Mouse (Mus musculus): ENCODE data around the gene Pold3. TPM values are rescaled to one million over a fixed set of nuclear protein-coding genes. Genes with fewer than 3 reads are reported as not detected.

Pold3 gene
- 139 and 140 TPM in 2 replicates for polyA plus RNA-seq (2016; fragmentation: Nextera tagmentation; extraction: Ambion mirVana)

DNA sequence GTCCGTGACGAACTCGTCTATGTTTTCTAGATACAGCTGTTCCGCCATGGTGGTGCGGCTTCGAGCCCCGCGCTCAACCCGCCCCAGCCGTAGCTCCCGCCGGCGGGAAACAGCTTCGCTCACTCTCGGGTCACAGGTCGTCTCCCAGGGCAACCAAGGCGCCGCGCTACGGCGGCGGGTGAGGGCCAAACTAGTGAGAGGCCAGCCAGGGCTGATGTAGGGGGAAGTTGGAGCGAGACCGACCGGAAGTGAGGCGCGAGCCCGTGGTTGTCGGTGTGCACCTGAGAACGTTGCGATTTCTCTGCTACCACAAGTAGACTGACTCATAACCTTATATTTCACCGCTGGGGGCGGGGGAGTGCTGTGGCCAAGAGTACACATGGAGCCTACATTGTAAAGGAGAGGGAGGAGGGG, at the start of gene Pold3:
Pold3 (minus strand) TSS at position 190 of the 414 bp plus-strand sequence.
- Histone ChIP-seq H3K36me3 (replicated peaks) (peaks cover 36% of the 10 kb centered on the region), H3K9me3 (0 out of 2 replicates have a peak, but pooled peaks cover 4% of the 10 kb centered on the region), H3K27ac (peak within 1 kb of the TSS; percentile 97), H3K4me1 (peaks cover 44% of the 10 kb centered on the region), H3K27me3 (ENCODE audit: poor library complexity, severe bottlenecking) (no peaks in the 10 kb centered on the region), H3K4me3 (peak within 1 kb of the TSS; percentile 92)
- peak; percentile 100 for DNase-seq (ENCODE audit: extremely low spot score, low spot score)
- WGBS = under 1% methylated on average over 33 of the region's 33 CpGs

DNA sequence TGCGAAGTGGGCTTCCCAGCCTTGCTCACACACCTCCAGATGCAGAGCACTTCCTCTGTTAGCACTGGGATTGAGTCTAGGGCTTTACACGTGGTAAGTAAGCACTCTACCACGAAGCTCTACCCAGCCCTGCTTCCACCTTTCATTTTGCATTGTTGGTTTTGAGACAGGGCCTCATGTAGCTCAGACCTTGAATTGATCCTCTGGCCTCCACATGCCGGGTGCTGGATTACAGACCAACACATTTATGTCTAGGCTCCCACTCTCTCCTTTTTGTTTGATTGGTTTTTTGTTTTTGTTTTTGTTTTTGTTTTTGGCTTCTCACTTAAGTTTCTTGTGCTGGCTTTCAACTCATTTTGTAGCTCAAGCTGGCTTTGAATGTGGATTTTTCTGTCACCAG, 49.4 kb upstream of the Pold3 start:
- H3K4me3 ChIP-seq = no peak overlapping the region
- WGBS = 70% methylated on average over 4 of the region's 4 CpGs
- H3K4me1 ChIP-seq = no peaks in the 10 kb centered on the region
- no peak overlapping the region for H3K27ac ChIP-seq
- no peak for DNase-seq (ENCODE audit: extremely low spot score, low spot score)
- no peaks in the 10 kb centered on the region for H3K9me3 ChIP-seq
- no peaks in the 10 kb centered on the region for H3K27me3 ChIP-seq (ENCODE audit: poor library complexity, severe bottlenecking)
- H3K36me3 ChIP-seq (replicated peaks) = no peaks in the 10 kb centered on the region

DNA sequence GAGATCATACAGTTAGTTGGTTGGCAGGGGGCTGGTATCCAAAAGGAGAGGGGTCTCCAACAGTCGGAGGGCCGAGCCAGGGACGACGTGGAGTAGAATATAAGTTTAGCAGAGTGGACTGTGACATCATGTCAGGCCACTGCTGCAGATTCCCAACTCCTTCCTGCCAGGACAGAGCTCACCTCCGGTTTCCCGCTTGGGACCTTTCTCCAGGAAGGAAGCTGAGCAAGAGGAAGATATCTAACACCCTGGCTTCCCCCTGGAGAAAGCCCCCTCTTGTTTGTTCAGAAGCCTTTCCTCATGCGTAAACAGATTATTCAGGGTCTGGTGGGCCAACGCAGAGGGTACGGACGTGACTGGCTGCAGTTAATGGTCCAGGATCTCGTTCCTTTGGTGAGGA, 47.3 kb upstream of the Pold3 start:
- Histone ChIP-seq H3K27ac (no peak overlapping the region), H3K9me3 (no peaks in the 10 kb centered on the region), H3K27me3 (ENCODE audit: poor library complexity, severe bottlenecking) (no peaks in the 10 kb centered on the region), H3K36me3 (replicated peaks) (no peaks in the 10 kb centered on the region), H3K4me3 (no peak overlapping the region), H3K4me1 (no peaks in the 10 kb centered on the region)
- DNase-seq (ENCODE audit: extremely low spot score, low spot score) = no peak
- WGBS = 80% methylated on average over 11 of the region's 11 CpGs

DNA sequence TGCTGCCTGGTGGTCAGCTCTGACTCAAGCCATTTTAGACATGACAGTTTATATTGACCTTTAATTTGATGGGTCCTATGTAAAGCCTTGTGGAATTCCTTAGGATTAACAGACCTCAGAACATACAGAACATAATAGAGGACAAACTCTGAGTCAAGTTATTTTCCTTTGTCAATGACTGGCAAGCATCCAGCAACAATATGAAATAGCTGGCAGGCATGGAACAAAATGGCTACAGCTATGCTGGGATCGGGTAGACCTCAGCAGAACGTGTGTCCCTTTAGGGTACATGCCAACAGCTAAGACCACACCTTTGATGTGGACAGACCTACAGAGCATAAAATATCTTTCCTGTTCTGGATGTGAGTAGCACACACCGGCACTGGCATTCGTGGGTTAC, 42.1 kb upstream of the Pold3 start:
- Histone ChIP-seq H3K4me3 (no peak overlapping the region), H3K36me3 (replicated peaks) (peaks cover 4% of the 10 kb centered on the region; the same call in 1 of the 2 replicates), H3K27me3 (ENCODE audit: poor library complexity, severe bottlenecking) (peaks cover 2% of the 10 kb centered on the region; the same call in 1 of the 2 replicates), H3K9me3 (no peaks in the 10 kb centered on the region), H3K4me1 (peaks cover 17% of the 10 kb centered on the region), H3K27ac (no peak overlapping the region)
- DNase-seq (ENCODE audit: extremely low spot score, low spot score) = no peak
- 92% methylated on average over 4 of the region's 4 CpGs for WGBS

DNA sequence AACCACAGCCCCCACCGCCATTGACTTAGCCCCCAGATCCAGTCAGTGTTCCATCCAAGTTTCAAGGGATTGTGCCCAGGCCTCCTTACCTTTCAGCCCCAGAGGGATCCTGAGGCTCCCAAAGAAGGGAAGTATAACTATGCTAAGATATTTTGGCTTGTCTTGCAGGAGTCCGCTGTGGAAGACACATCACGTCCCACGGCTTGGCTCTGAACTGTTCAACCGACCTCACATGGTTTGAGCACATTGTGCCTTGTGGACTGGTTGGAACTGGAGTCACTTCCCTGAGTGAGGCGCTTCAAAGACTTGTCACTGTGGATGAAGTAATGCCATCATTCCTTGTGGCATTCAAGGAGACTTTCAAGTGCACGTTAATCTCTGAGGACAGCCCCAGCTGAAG, 38.6 kb upstream of the Pold3 start:
- H3K27ac ChIP-seq = peak overlapping the region; percentile 97
- DNase-seq (ENCODE audit: extremely low spot score, low spot score) = no peak
- peak overlapping the region; percentile 73 for H3K4me3 ChIP-seq
- H3K9me3 ChIP-seq = no peaks in the 10 kb centered on the region
- 78% methylated on average over 7 of the region's 7 CpGs for WGBS
- peaks cover 4% of the 10 kb centered on the region; the same call in 1 of the 2 replicates for H3K36me3 ChIP-seq (replicated peaks)
- H3K27me3 ChIP-seq (ENCODE audit: poor library complexity, severe bottlenecking) = peaks cover 18% of the 10 kb centered on the region
- H3K4me1 ChIP-seq = peaks cover 17% of the 10 kb centered on the region

DNA sequence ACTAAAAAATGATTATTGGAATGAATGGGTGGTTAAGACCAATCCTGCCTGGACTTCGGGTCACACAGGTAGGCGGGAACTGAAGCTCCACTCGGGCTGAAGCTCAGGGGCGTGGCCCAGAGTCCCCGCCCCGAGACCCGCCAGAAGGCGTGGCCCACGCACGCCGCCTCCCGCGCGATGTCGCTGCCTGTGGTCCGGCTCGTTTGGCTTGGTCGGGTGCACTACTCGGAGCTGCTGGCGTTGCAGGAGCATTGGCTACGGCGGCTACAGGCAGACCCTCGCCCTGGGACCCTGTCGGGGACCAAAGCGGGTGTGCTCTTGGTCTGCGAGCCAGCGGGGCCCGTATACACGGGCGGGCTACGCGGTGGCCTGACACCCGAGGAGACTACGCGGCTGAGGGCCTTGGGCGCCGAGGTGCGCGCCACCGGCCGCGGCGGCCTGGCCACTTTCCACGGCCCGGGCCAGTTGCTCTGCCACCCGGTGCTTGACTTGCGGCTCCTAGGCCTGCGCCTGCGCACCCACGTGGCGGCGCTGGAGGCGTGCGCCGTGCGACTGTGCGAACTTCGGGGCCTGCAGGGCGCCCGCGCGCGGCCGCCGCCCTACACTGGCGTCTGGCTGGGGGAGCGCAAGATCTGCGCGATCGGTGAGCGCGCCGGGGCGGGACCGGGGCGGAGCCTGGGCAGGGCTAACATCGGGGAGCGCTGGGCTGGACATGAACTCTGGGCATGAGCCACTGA, 37.9 kb upstream of the Pold3 start, which contains the start of gene Lipt2:
Lipt2 (plus strand) TSS at position 173 of the 737 bp plus-strand sequence.
- H3K36me3 ChIP-seq (replicated peaks) = peaks cover 4% of the 10 kb centered on the region; the same call in 1 of the 2 replicates
- H3K4me3 ChIP-seq = peak within 1 kb of the TSS; percentile 73
- DNase-seq (ENCODE audit: extremely low spot score, low spot score) = peak; percentile 86
- peaks cover 17% of the 10 kb centered on the region for H3K4me1 ChIP-seq
- peaks cover 18% of the 10 kb centered on the region for H3K27me3 ChIP-seq (ENCODE audit: poor library complexity, severe bottlenecking)
- peak within 1 kb of the TSS; percentile 97 for H3K27ac ChIP-seq
- WGBS = under 1% methylated on average over 78 of the region's 78 CpGs
- no peaks in the 10 kb centered on the region for H3K9me3 ChIP-seq

DNA sequence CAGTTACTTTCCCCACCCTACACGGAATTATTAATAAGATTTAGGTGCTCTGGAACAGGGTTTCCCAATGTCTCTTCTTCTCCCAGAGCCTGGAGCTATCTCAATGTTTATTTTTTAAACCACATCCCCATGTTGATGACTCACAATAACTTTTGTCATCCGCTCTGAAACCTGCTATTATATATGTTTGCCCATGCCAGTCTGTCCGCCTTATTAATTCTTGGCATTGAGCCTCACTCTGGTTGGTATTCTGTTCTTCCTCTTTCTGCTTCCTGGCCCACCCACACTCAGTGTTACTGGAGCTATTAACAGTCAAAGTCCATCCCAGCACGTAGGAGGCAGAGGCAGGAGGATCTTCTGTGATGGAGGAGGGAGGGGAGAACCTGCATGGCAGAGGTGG, 36.3 kb upstream of the Pold3 start:
- Histone ChIP-seq H3K27ac (no peak overlapping the region), H3K4me1 (peaks cover 17% of the 10 kb centered on the region), H3K36me3 (replicated peaks) (peaks cover 4% of the 10 kb centered on the region; the same call in 1 of the 2 replicates), H3K4me3 (no peak overlapping the region), H3K9me3 (no peaks in the 10 kb centered on the region), H3K27me3 (ENCODE audit: poor library complexity, severe bottlenecking) (peaks cover 18% of the 10 kb centered on the region)
- DNase-seq (ENCODE audit: extremely low spot score, low spot score) = no peak
- 82% methylated on average over 4 of the region's 4 CpGs for whole genome bisulfite sequencing

DNA sequence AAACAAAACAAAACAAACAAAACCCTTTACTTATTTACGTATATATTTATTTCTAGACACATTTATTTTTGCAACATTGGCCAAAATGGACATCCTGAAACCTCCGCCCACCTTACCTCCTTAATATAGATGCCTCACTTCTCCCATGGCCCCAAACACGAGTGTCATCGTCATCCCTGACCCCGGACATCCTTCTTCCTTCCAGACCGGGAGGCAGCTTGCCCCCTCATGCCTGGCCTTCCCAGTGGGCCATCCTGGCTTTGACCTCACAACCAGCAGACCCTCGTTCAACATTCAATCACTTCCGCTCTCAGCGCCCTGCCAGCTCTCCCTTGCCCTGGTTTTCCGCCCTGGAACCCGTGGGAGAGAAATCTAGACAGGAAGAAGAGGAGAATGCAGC, 29.3 kb upstream of the Pold3 start:
- Histone ChIP-seq H3K4me1 (peaks cover 4% of the 10 kb centered on the region; the same call in 1 of the 2 replicates), H3K27ac (no peak overlapping the region), H3K36me3 (replicated peaks) (no peaks in the 10 kb centered on the region), H3K9me3 (no peaks in the 10 kb centered on the region), H3K27me3 (ENCODE audit: poor library complexity, severe bottlenecking) (no peaks in the 10 kb centered on the region), H3K4me3 (no peak overlapping the region)
- no peak for DNase-seq (ENCODE audit: extremely low spot score, low spot score)
- WGBS = 87% methylated on average over 11 of the region's 11 CpGs

DNA sequence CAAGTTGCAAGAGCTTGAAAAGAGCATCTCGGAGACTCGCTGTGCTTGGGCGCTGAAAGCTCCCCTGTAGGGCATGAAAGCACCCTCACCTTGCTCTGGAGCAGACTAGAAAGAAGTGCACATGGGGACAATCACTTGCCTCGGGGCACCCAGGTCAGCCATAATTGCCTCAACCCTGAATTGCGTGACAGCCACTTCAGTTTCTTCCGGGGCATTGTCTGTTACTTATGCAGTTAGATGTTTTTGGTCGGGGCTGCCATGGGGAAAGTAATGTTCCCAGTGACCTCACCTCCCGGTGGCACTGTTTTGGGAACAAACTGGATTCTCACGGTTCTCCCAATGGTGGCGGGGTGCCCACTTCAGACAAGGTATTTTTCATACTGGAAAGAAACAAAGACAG, 28.7 kb upstream of the Pold3 start:
- no peak overlapping the region for H3K4me3 ChIP-seq
- 62% methylated on average over 10 of the region's 10 CpGs for WGBS
- H3K36me3 ChIP-seq (replicated peaks) = no peaks in the 10 kb centered on the region
- no peak overlapping the region for H3K27ac ChIP-seq
- no peak for DNase-seq (ENCODE audit: extremely low spot score, low spot score)
- no peaks in the 10 kb centered on the region for H3K9me3 ChIP-seq
- peaks cover 4% of the 10 kb centered on the region; the same call in 1 of the 2 replicates for H3K4me1 ChIP-seq
- no peaks in the 10 kb centered on the region for H3K27me3 ChIP-seq (ENCODE audit: poor library complexity, severe bottlenecking)

DNA sequence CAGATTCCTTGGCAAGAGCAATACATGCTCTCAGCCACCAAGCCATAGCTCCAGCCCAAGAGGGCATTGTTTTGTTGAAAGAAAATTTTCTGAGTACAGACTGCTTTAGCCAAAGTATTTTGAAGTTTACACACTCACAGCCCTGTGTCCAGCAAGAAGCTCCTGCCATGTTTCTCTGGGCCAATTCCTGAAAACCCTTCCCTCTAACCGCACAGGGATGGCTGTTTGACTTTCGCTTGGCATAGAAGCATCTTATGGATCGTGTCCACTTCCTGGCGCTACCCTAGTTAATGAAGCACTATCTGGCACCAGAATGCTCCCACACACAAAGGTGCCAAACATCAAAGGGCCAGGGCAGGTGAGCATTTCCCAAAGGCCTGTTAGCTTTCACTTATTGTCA, 27.2 kb upstream of the Pold3 start:
- Histone ChIP-seq H3K36me3 (replicated peaks) (no peaks in the 10 kb centered on the region), H3K27me3 (ENCODE audit: poor library complexity, severe bottlenecking) (no peaks in the 10 kb centered on the region), H3K4me1 (peaks cover 4% of the 10 kb centered on the region; the same call in 1 of the 2 replicates), H3K9me3 (no peaks in the 10 kb centered on the region), H3K4me3 (no peak overlapping the region), H3K27ac (no peak overlapping the region)
- WGBS = 94% methylated on average over 4 of the region's 4 CpGs
- no peak for DNase-seq (ENCODE audit: extremely low spot score, low spot score)

DNA sequence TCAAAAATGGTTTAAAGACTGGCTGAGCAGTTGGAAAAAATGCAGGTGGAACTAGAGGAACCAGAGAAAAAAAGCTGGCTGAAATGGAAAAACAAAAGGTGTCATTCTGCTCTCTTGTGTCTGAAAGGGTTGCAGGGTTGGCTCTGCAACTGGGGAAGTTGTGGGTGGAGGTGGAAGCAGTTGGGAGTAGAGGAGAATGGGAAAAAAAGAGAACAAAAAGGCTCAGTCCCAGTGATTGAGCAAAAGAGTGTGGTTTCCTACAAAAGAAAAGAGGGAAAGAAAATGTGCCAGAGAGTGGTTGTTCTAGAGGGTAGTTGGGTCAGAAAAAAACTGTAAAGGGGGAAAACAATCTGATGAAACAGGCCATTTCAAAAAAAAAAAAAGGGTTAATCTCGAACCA, 19.2 kb upstream of the Pold3 start:
- Histone ChIP-seq H3K4me1 (peaks cover 6% of the 10 kb centered on the region; the same call in 1 of the 2 replicates), H3K27ac (no peak overlapping the region), H3K27me3 (ENCODE audit: poor library complexity, severe bottlenecking) (no peaks in the 10 kb centered on the region), H3K9me3 (peaks cover 5% of the 10 kb centered on the region; the same call in 1 of the 2 replicates), H3K36me3 (replicated peaks) (no peaks in the 10 kb centered on the region), H3K4me3 (no peak overlapping the region)
- no peak for DNase-seq (ENCODE audit: extremely low spot score, low spot score)
- 83% methylated on average over 1 of the region's 1 CpGs for WGBS

DNA sequence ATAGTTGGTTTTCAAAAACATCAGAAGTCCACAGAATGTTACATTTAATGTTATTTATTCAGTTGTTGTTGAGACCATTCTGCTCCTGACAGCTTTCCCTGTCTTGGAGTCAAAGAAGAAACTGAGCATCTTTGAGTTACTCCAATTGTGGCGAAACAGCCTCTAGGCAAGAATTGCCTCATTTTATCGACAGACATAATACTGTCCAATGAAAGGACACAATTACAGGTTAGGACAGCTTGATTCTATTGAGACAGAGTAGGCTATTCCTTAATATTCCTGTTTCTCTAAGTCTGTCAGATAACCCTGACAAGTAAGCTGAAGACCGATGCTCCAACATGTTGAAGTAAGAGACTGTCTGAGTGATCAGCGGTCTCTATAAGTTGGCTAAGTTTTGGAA, 16.7 kb upstream of the Pold3 start:
- no peaks in the 10 kb centered on the region for H3K36me3 ChIP-seq (replicated peaks)
- peaks cover 5% of the 10 kb centered on the region; the same call in 1 of the 2 replicates for H3K9me3 ChIP-seq
- H3K4me3 ChIP-seq = no peak overlapping the region
- peaks cover 7% of the 10 kb centered on the region; the same call in 1 of the 2 replicates for H3K4me1 ChIP-seq
- H3K27ac ChIP-seq = no peak overlapping the region
- WGBS = 95% methylated on average over 4 of the region's 4 CpGs
- DNase-seq (ENCODE audit: extremely low spot score, low spot score) = no peak
- no peaks in the 10 kb centered on the region for H3K27me3 ChIP-seq (ENCODE audit: poor library complexity, severe bottlenecking)

DNA sequence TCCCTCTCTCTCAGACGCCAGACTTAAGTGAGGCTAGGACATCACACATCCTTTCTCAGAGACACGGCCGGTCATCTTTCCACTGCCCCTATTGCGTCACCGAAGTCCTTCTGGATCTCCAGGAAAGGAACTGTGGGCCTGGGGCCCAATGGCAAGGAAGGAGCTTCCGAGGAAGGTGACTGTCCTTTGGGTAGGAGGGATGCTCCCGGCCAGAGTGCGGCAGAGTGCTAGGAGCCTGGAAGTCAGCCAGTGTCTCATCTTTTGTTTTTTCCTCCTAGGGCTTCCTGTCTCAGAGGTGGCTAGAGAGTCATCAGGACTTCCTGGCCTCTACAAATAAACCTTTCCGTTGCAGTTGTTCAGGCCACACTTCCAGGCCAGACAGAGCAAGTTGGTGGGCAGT, 15.7 kb upstream of the Pold3 start:
- Histone ChIP-seq H3K4me1 (peaks cover 7% of the 10 kb centered on the region; the same call in 1 of the 2 replicates), H3K36me3 (replicated peaks) (no peaks in the 10 kb centered on the region), H3K27me3 (ENCODE audit: poor library complexity, severe bottlenecking) (no peaks in the 10 kb centered on the region), H3K27ac (no peak overlapping the region), H3K4me3 (no peak overlapping the region), H3K9me3 (no peaks in the 10 kb centered on the region)
- DNase-seq (ENCODE audit: extremely low spot score, low spot score) = no peak
- WGBS = 84% methylated on average over 9 of the region's 9 CpGs
